Mouse (Mus musculus): ENCODE data around the gene Gm3448.
"Not testable (repeated sequence)": the region's sequence is repeated elsewhere in the genome, so short reads cannot be mapped to it uniquely, and the experiment has no call there.

DNA sequence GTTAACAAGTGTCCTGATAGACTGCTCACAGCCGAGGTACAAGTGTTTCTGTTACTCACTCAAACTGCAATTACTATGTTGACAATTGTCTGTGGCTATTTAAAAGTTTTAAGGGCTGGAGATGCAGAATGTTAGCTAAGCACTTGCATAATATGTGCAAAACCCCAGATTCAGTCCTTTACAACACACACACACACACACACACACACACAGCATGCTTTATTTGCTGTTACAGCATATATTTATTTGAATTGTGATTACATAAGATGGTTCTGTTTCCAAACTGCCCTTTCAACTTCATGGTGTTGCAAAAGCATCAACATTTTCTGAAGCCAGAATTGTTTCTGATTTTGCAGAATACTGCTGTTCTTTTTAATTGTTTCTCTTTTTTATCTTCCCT lies 9.0 kb upstream of the Gm3448 start:
- not testable (repeated sequence) for TF ChIP-seq CTCF (conservative IDR thresholded peaks at IDR 0.05 in 1 of 2, IDR thresholded peaks at IDR 0.05 in 1 of 2; ENCODE audit: low read depth in 2 of 2, low read length in 2 of 2); TBP (conservative IDR thresholded peaks at IDR 0.05; ENCODE audit: low read depth, low read length); E2F4 (IDR thresholded peaks at IDR 0.05; ENCODE audit: insufficient replicate concordance, low read depth, low read length); POLR2A (IDR thresholded peaks at IDR 0.05; ENCODE audit: low read depth, low read length); EP300 (IDR thresholded peaks at IDR 0.05; ENCODE audit: low read length); JUND (conservative IDR thresholded peaks at IDR 0.05; ENCODE audit: low read depth, low read length); ELF1 (IDR thresholded peaks at IDR 0.05; ENCODE audit: low read depth, low read length); NRF1 (IDR thresholded peaks at IDR 0.05; ENCODE audit: low read depth, low read length); USF1 (IDR thresholded peaks at IDR 0.05; ENCODE audit: low read depth, low read length)
